Mouse (Mus musculus) thymus, adult 2 months (tissue): ENCODE data around the gene Myoz1. TPM values are rescaled to one million over a fixed set of nuclear protein-coding genes. Genes with fewer than 3 reads are reported as not detected.

Experiments
- DNase-seq: peaks from one replicate; pipeline ENCODE4 v3.0.0; 2021
- H3K27ac ChIP-seq: fragments of 200-500 bp; 2 replicates; pipeline ENCODE4 v1.5.1; 2012; ENCODE audit warnings: low read length, control low read depth; ENCODE audit not compliant: control insufficient read depth, insufficient read depth
- H3K27me3 ChIP-seq: fragments of 200-500 bp; 2 replicates; pipeline ENCODE4 v1.6.1; 2012; ENCODE audit warnings: mild to moderate bottlenecking, low read length, moderate library complexity, mixed read lengths; ENCODE audit not compliant: control insufficient read depth, insufficient read depth
- H3K36me3 ChIP-seq: fragments of 200-500 bp; 2 replicates; pipeline ENCODE4 v1.6.1; 2012; ENCODE audit warnings: mild to moderate bottlenecking, low read length, moderate library complexity; ENCODE audit not compliant: control insufficient read depth, insufficient read depth
- H3K4me1 ChIP-seq: fragments of 200-500 bp; replicated peaks from 2 replicates; pipeline ENCODE4 v1.6.1; 2012; ENCODE audit warnings: low read length; ENCODE audit not compliant: control insufficient read depth, insufficient read depth
- H3K4me3 ChIP-seq: fragments of 200-500 bp; 2 replicates; pipeline ENCODE4 v1.5.1; 2012; ENCODE audit warnings: mild to moderate bottlenecking, low read length, control low read depth, moderate library complexity; ENCODE audit not compliant: control insufficient read depth, insufficient read depth
- CTCF ChIP-seq: fragments of 200-500 bp; IDR thresholded peaks from 2 replicates; pipeline ENCODE4 v1.5.1; 2012; ENCODE audit warnings: mild to moderate bottlenecking, control low read depth, low read length, moderate library complexity, borderline replicate concordance; ENCODE audit not compliant: control insufficient read depth, poor library complexity, insufficient read depth; ENCODE audit errors: extremely low read depth
- POLR2A ChIP-seq: fragments of 200-500 bp; IDR thresholded peaks from 2 replicates; pipeline ENCODE4 v1.6.1; 2012; ENCODE audit warnings: mild to moderate bottlenecking, low read length, control low read depth, moderate library complexity; ENCODE audit not compliant: control insufficient read depth, poor library complexity, insufficient read depth; ENCODE audit errors: extremely low read depth
- WGBS: fragments of 180-500 bp; shearing (Covaris S2); methylation state at CpG from one replicate; pipeline ENCODE4 v1.1.7; 2018; 5-methylcytosine and 5-hydroxymethylcytosine counted together
- polyA plus RNA-seq: library from polyadenylated mRNA; depleted of rRNA; stranded (reverse); fragments of >200 nt; gene quantifications from 2 replicates; pipeline ENCODE4 v1.2.3, GENCODE M21; 2012

The Myoz1 gene
- polyA plus RNA-seq, 1 experiment, result 0.82 TPM

- no peak for TF ChIP-seq CTCF
- TF ChIP-seq POLR2A, result no peak
- DNase-seq, result no peak
- Histone ChIP-seq H3K4me1 (no peaks in the 10 kb centered on the region), H3K27ac (no peak overlapping the region), H3K27me3 (no peaks in the 10 kb centered on the region), H3K4me3 (no peak overlapping the region), H3K36me3 (no peaks in the 10 kb centered on the region)
- 46% methylated on average over 4 of the region's 4 CpGs for WGBS
Observed at GRCm38 (mm10) chr14:20631253-20631652, 25.1 kb downstream of the Myoz1 start.

GRCm38 (mm10) chr14:20626971-20627370 lies 29.4 kb downstream of the Myoz1 start:
- 93% methylated on average over 3 of the region's 3 CpGs for WGBS
- H3K36me3 ChIP-seq, result no peaks in the 10 kb centered on the region
- no peak overlapping the region for H3K4me3 ChIP-seq
- TF ChIP-seq CTCF (no peak), POLR2A (no peak)
- no peak overlapping the region for H3K27ac ChIP-seq
- no peaks in the 10 kb centered on the region for H3K27me3 ChIP-seq
- no peak for DNase-seq
- no peaks in the 10 kb centered on the region for H3K4me1 ChIP-seq

GRCm38 (mm10) chr14:20626447-20626846 lies 29.9 kb downstream of the Myoz1 start:
- DNase-seq, result no peak
- TF ChIP-seq POLR2A (no peak), CTCF (no peak)
- H3K4me1 ChIP-seq, result no peaks in the 10 kb centered on the region
- no peaks in the 10 kb centered on the region for H3K36me3 ChIP-seq
- H3K27ac ChIP-seq, result no peak overlapping the region
- WGBS, result 92% methylated on average over 2 of the region's 2 CpGs
- no peaks in the 10 kb centered on the region for H3K27me3 ChIP-seq
- H3K4me3 ChIP-seq, result no peak overlapping the region

GRCm38 (mm10) chr14:20622907-20623306 lies 33.4 kb downstream of the Myoz1 start:
- H3K36me3 ChIP-seq, result no peaks in the 10 kb centered on the region
- no peak overlapping the region for H3K4me3 ChIP-seq
- WGBS, result 96% methylated on average over 3 of the region's 3 CpGs
- no peaks in the 10 kb centered on the region for H3K27me3 ChIP-seq
- TF ChIP-seq POLR2A (no peak), CTCF (no peak)
- no peak overlapping the region for H3K27ac ChIP-seq
- DNase-seq, result no peak
- H3K4me1 ChIP-seq, result 0 out of 2 replicates have a peak, but pooled peaks cover 2% of the 10 kb centered on the region

- 88% methylated on average over 2 of the region's 2 CpGs for WGBS
- no peak for TF ChIP-seq CTCF
- TF ChIP-seq POLR2A, result no peak
- Histone ChIP-seq H3K27ac (no peak overlapping the region), H3K36me3 (no peaks in the 10 kb centered on the region), H3K4me1 (0 out of 2 replicates have a peak, but pooled peaks cover 2% of the 10 kb centered on the region), H3K27me3 (no peaks in the 10 kb centered on the region), H3K4me3 (no peak overlapping the region)
- DNase-seq, result no peak
Observed at GRCm38 (mm10) chr14:20622412-20622811, 33.9 kb downstream of the Myoz1 start.

- 93% methylated on average over 2 of the region's 2 CpGs for WGBS
- no peak overlapping the region for H3K27ac ChIP-seq
- H3K27me3 ChIP-seq, result no peaks in the 10 kb centered on the region
- no peaks in the 10 kb centered on the region for H3K36me3 ChIP-seq
- no peak for TF ChIP-seq CTCF
- no peak for TF ChIP-seq POLR2A
- DNase-seq, result no peak
- no peak overlapping the region for H3K4me3 ChIP-seq
- 0 out of 2 replicates have a peak, but pooled peaks cover 2% of the 10 kb centered on the region for H3K4me1 ChIP-seq
Observed at GRCm38 (mm10) chr14:20621903-20622302, 34.4 kb downstream of the Myoz1 start.

GRCm38 (mm10) chr14:20619131-20619530 lies 37.2 kb downstream of the Myoz1 start:
- DNase-seq, result no peak
- Histone ChIP-seq H3K4me3 (no peak overlapping the region), H3K27ac (no peak overlapping the region), H3K36me3 (no peaks in the 10 kb centered on the region), H3K4me1 (0 out of 2 replicates have a peak, but pooled peaks cover 2% of the 10 kb centered on the region), H3K27me3 (no peaks in the 10 kb centered on the region)
- TF ChIP-seq POLR2A (no peak), CTCF (no peak)

- Histone ChIP-seq H3K4me1 (0 out of 2 replicates have a peak, but pooled peaks cover 2% of the 10 kb centered on the region), H3K36me3 (no peaks in the 10 kb centered on the region), H3K27me3 (no peaks in the 10 kb centered on the region), H3K4me3 (no peak overlapping the region), H3K27ac (no peak overlapping the region)
- TF ChIP-seq CTCF (no peak), POLR2A (no peak)
- DNase-seq, result peak; percentile 7
- whole genome bisulfite sequencing, result 11% methylated on average over 5 of the region's 5 CpGs
Observed at GRCm38 (mm10) chr14:20618211-20618610, 38.1 kb downstream of the Myoz1 start.
